Mouse (Mus musculus) naive thymus-derived CD4-positive, alpha-beta T cell, adult 2 months (primary cell): Measurements from ENCODE around the gene Rasal2.

Experiments
- DNase-seq: peaks from one replicate; pipeline ENCODE4 v3.0.0-alpha.2; 2011; ENCODE audit warnings: low read depth

The Rasal2 gene

DNA sequence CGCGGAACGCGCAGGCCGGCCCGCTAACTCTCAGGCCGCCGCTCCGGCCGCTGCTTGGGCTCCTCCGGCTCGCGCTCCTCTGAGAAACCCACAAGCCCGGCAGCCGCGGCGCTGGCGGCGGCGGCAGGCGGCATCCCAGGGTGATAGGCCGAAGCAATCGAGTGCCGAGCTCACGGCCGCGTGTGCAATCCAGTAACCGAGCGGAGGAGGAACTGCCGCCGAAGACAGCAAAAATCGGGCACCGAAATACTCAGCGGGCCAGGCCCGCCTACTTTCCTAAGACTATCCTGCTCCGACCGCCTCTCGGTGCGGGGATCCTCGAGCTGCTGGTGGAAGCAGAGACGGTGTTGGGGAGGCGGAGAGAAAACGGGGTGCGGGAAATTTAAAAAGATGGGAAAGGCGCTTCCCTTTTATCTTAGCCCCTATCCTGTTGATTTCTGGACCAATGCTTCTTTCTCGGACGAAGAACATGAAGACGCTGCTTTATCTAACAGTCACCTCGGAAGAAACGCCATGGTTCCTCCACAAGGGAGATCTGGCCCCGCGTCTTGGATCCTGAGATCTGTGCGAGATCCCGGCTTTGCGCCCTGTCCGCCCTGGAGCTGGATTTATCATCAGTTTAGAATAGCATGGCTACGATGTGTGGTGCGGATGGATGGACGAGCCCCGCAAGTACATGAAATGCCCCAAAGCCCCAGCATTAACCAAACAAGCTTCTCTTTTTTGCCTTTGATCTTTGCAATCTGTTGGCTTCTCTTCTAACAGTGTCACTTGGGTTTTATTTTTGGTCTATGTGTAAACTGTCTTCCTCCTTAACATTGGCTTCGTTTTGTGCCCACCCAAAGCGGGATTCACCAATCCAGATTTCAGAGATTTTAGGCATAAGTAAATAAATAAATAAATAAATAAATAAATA lies at the start of gene Rasal2:
Rasal2 (minus strand) TSS at position 142 of the 916 bp plus-strand sequence.
- peak; percentile 92 for DNase-seq

DNA sequence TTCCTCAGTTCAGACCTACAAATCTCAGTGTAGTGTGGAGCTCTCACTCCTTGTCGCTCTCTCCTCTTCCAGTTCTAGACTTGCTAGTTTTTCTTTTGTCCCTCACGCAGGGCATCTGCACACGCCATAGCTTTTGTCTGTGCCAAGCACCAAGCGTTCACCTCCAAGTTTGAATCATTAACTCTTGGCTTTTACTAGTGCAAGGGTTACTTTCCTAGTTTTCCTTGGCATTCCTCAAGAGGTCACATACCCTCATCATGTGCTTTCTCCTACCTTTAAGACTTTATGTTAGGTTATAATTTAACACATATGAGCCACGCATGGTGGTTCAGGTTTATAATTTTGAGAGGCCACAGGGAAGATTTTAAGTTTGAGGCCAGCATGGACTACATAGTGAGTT lies 48.9 kb upstream of the Rasal2 start:
- no peak for DNase-seq

- DNase-seq, result no peak
These were observed 47.5 kb upstream of the Rasal2 start for GRCm38 (mm10) chr1:157459904-157460303.

GRCm38 (mm10) chr1:157458421-157459208 lies 46.2 kb upstream of the Rasal2 start, which contains the start of gene Cryzl2:
TSS of gene Cryzl2 (plus strand) at chr1:157458577.
- DNase-seq, result peak; percentile 50

- DNase-seq, result no peak
These were observed 45.4 kb upstream of the Rasal2 start for GRCm38 (mm10) chr1:157457789-157458188.

- DNase-seq, result no peak
These were observed 42.5 kb upstream of the Rasal2 start for GRCm38 (mm10) chr1:157454876-157455275.

GRCm38 (mm10) chr1:157452759-157453549 lies 40.6 kb upstream of the Rasal2 start:
- no peak for DNase-seq

DNA sequence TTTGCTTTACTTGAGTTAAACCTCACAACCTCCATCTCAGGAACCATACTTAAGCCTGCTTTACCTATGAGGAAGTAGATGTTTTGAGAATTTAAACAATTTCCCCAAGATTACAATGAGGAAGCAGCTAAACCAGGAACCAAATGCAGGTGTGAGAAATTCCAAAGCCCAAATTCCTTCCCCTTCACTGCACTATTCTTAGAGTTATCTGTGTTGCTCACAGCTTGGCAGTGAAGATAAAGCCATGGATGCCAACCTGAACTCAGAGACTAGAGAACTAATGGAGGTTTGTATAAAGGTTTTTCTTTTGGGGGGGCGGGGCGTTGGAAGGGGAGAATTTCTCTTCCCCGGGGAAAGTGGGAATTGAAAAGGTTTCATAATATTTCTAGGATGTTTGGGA lies 39.9 kb upstream of the Rasal2 start:
- DNase-seq, result no peak

DNA sequence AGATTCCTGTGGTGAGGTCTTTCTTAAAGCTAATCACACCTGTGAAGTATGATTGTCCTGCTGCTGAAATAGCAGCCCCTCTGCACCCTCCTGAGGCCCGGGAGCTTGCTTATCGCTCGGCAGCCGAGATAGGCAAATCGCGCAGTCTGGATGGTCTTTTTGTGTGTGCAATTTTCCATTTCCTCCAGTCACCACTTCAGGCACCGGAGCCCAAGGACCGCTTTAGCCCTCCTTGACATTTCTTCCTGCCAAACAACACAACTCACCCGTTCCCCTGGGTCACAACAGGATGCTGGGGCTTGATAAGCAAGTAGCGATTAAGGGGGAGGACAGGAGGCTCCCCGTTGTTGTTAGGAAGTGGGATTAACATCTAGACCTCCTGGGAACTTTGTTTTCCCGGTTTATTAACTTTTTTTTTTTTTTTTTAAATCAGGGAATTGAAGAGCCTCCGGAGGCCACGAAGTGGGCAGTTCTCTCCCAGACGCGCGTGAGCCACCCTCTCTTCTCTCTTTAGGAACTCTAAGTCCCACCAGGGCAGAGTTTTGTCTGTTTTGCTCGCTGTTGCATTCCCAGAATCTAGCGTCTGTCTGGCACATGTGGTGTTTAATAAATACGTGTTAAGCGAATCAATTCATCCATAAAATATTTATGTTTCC lies 37.7 kb upstream of the Rasal2 start:
- no peak for DNase-seq

- DNase-seq, result no peak
These were observed 37.1 kb upstream of the Rasal2 start for GRCm38 (mm10) chr1:157449532-157449931.

DNA sequence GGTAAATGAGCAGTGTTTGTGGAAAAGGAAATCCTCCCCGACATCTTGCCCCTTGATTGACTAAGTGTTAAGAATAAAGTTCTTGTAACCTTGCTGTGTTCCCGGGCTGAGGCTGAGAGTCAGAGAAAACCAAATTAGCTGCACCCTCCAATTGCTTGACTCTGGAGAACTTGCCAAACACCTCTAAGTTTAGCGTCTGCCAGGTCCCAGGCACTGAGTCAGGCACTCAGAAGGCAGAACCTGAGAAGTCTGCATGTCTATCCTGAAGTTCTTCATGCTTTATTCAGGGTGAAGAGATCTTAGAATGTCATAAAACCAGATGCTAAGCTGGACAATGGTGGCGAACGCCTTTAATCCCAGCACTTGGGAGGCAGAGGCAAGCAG lies 36.4 kb upstream of the Rasal2 start:
- DNase-seq, result no peak

GRCm38 (mm10) chr1:157448164-157448804 lies 35.9 kb upstream of the Rasal2 start:
- no peak for DNase-seq

DNA sequence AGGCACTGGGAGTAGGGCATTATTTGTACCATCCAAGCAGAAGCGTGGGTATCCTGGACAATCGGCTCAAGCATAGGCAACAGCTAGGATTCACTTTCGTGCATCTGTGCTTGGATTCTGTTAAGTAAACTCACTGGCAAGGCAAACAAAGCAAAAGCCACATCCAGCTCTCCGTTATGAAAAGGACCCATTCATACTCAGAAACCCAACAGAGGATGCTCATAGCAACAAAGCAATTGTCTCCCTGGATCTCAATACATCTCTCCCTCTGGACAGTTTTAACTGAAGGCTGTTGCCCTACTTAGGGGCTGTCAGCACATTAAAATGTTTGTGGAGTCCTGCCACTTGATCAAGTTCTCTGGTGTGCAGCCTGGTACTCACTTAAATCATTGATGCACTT lies 34.7 kb upstream of the Rasal2 start:
- DNase-seq, result no peak

- no peak for DNase-seq
These were observed 33.9 kb upstream of the Rasal2 start for GRCm38 (mm10) chr1:157446325-157446724.

DNA sequence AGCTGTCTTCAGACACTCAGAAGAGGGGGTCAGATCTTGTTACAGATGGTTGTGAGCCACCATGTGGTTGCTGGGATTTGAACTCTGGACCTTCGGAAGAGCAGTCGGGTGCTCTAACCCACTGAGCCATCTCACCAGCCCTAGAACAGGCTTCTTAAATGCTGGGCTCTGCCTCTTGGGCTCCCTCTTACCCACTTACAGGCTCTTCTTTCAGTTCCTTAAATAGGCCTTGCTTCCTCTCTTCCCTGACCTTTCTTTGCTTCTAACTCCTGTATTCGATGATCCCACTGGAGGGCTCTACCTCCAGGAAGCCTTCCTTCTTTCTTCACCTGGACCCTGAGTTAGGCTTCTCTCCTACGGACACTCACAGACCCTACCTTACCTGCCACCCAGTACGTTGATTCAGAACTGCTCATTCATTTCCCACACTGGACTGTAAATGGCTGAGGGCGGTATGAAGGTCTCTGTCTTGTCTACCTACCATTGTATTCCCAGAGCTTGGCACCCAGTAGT lies 33.1 kb upstream of the Rasal2 start:
- DNase-seq, result no peak

DNA sequence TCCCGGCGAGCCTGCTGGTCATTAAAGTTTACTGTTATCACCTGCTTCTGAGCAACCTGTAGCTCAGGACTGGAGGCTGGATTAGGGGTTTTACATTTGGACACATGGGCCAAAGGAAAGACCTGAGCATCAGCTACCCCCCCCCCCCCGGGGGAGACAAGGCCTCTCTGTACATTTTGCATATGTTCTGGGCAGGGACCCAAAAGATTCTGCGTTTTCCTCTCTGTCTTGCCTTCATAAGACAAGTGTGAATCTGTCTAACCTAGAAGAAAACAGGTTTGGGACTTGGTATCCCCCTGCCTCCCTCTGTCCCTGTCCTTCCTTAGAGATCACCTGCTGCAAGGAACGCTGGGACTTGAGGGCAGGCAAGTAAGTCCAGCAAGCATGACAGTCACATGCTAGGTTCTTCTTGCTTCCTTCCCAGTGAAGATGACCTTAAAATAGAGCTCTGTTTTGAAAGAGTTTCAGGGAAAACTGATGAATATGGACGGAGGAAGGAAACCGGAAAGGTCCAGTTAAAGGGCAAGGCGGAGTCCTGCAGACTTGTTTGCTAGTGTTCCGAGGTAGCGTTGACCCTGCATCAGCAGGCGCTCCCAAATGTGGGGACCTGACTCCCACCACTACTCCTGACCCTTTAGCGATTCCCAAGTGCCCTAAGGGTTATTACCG lies 32.4 kb upstream of the Rasal2 start:
- DNase-seq, result no peak

DNA sequence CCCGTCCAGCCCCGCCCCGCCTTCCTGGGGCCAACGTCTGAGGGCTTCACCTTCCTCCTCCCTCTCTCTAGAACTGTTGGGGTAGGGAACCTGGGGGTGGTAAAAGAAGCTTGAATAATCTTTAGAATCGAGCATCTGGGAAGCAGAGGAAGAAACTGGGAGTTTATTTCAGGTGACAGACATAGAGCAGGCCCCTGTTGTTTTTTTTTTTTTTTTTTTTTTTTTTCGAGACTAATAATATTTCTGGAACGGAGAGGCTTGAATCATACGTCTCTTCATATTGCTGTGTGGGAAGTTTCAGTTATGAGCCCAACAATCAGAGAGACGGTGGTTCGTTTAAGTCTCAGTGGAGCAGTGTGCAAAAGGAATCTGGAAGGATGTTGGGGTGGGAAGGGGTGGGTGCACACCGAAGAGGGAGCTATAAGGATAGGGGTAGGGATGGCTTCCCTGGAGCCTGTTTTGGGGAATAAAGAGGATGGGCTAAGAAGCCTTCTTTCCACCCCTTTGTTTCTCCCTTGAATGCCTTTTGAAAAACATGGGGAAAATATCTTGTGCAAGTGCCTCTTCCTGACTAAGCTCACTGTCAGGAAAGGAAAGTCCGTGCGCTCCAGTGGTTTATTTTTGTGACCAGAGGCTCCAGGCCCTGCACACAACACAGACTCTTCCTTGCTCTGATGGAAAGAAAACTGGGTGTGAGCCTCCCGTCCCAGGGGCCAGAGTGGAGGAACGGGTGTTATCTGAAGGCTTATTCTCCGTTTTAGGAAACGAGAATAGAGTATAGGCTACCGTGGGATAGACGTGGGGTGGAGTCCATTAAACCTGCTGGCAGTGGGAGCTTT lies 31.5 kb upstream of the Rasal2 start:
- DNase-seq, result no peak

- DNase-seq, result no peak
These were observed 30.8 kb upstream of the Rasal2 start for GRCm38 (mm10) chr1:157443026-157443722.
